Mouse (Mus musculus) gastrocnemius, adult 2 months (tissue): ENCODE results near the gene Nav2. TPM values are rescaled to one million over a fixed set of nuclear protein-coding genes. Genes with fewer than 3 reads are reported as not detected.
A peak's percentile ranks its signal among the peaks of the same experiment; 100 is the strongest.

Experiments used
- DNase-seq: peaks from one replicate; pipeline ENCODE4 v3.0.0; 2022
- H3K27ac ChIP-seq: fragments of 200-600 bp; 2 replicates; pipeline ENCODE4 v1.8.1; 2022; ENCODE audit warnings: mild to moderate bottlenecking
- H3K4me3 ChIP-seq: fragments of 200-600 bp; 2 replicates; pipeline ENCODE4 v1.8.1; 2022; ENCODE audit warnings: mild to moderate bottlenecking, moderate library complexity
- CTCF ChIP-seq: fragments of 200-600 bp; IDR thresholded peaks from 2 replicates; pipeline ENCODE4 v1.8.1; 2022; ENCODE audit warnings: antibody characterized with exemption, mild to moderate bottlenecking, moderate library complexity
- intact Hi-C: fragments of 180-260 bp; cut with DNase I; formaldehyde crosslinking; loops from one replicate; pipeline ENCODE4 v1.15.1; 2025
- total RNA-seq, 2 experiments: library from RNA; stranded (reverse); gene quantifications; 2 replicates each; pipeline ENCODE4 v1.2.3; 2021

The Nav2 gene
- total RNA-seq, 2 experiments from 2014 or later = 18.5 to 36.0 TPM

GRCm38 (mm10) chr7:49185991-49186390 is 277.5 kb downstream of the Nav2 start:
- H3K4me3 ChIP-seq = no peak overlapping the region
- DNase-seq = no peak
- no peak for TF ChIP-seq CTCF
- intact Hi-C loops = no loop called here
- no peak overlapping the region for H3K27ac ChIP-seq

DNA sequence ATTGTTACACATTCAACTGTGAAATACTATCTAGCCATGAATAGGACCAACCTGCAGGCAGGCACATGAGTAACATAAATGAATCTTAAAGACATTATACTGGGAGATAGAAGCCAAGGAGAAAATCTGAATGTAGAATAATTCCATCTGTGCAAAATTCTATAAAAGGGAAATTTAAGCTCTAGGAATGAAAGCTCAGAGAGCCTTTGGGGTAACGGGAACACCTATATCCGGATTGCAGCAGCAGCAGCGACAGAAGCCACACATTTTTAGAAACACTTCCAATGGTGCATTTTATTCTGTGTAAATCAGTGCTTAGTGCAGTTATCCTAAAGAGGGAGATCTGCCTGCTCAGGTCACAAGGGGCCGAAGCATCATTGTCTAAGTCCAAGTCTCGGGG is 280.8 kb downstream of the Nav2 start:
- no peak for TF ChIP-seq CTCF
- Histone ChIP-seq H3K27ac (no peak overlapping the region), H3K4me3 (no peak overlapping the region)
- no peak for DNase-seq
- intact Hi-C loops = no loop called here

GRCm38 (mm10) chr7:49190231-49190985 is 281.9 kb downstream of the Nav2 start:
- intact Hi-C loops = no loop called here
- no peak for TF ChIP-seq CTCF
- H3K4me3 ChIP-seq = no peak overlapping the region
- no peak for DNase-seq
- H3K27ac ChIP-seq = no peak overlapping the region

- Histone ChIP-seq H3K4me3 (no peak overlapping the region), H3K27ac (no peak overlapping the region)
- intact Hi-C loops = no loop called here
- DNase-seq = no peak
- TF ChIP-seq CTCF = no peak
These were observed 282.7 kb downstream of the Nav2 start for GRCm38 (mm10) chr7:49191081-49191678.

DNA sequence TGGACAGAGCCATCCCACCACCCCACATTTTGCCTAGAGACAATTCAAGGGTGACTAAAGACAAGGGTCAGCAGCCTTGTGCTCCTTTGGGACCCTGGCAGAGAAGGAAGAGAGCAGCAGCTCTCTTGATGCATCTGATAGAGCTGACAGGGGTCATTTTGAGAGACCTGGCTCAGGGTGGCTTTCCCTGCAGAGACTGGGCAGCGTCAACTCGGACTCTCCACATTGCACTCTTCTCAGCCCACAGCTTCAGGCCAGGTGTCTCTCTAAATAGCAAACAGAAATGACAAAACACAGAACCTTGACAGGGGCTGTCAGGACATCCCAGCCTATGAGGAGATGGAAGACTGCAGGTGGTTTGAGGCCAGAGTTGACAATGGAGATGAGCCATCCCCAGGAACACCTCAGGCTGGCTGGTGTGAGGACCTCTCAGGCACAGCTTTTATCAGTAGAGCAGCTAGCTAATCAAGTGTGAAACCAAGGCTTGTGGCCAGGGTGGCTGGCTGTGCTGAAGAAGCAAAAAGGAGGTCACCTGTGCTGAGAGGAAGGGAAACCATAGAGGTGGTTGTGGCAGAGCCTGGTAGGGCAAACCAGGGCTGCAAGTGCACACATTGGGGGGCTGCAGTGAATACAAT is 283.7 kb downstream of the Nav2 start:
- intact Hi-C loops = no loop called here
- DNase-seq = no peak
- H3K27ac ChIP-seq = no peak overlapping the region
- no peak overlapping the region for H3K4me3 ChIP-seq
- TF ChIP-seq CTCF = no peak

DNA sequence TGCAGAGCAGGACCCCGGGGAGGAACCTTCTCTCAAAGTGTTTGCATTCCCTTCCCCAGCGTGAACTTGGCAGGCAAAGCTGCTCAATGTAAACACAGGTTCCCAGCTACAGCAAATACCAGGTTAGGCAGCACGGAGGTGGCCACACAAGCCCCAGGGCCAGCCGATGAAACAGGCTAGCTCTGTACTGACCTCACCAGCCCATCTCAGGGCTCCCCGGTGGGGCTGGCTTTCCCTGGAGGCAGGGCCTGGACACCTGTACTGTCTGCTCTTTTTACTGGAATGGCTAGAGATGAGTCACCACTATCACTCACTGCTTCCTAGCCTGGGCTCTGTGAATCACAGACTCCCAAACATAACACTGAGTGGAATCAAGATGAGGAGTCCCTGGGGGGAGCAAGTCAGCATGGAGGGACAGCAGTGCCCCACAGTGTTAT is 287.2 kb downstream of the Nav2 start:
- intact Hi-C loops = no loop called here
- DNase-seq = no peak
- TF ChIP-seq CTCF = no peak
- Histone ChIP-seq H3K27ac (no peak overlapping the region), H3K4me3 (no peak overlapping the region)

DNA sequence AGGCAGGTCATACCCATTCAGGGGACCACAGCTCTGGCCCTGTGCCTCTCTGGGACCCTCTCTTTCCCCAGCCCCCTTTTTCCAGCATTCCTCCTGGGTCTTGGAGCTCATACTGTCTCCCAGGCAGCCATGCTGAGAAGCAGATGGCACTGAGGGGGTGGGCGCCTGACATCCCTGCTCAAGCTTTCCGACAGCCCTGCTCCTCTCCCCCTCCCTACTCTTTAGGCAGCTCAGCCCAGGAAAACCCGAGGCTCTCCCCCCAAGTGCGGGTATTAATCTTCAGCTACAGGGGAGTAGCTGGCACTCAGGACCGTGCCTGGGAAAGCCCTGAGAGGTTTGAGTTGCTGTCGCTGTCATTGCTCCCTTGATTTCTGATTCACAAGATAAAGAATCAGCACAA is 290.9 kb downstream of the Nav2 start:
- DNase-seq = no peak
- intact Hi-C loops = no loop called here
- no peak overlapping the region for H3K27ac ChIP-seq
- H3K4me3 ChIP-seq = no peak overlapping the region
- no peak for TF ChIP-seq CTCF

DNA sequence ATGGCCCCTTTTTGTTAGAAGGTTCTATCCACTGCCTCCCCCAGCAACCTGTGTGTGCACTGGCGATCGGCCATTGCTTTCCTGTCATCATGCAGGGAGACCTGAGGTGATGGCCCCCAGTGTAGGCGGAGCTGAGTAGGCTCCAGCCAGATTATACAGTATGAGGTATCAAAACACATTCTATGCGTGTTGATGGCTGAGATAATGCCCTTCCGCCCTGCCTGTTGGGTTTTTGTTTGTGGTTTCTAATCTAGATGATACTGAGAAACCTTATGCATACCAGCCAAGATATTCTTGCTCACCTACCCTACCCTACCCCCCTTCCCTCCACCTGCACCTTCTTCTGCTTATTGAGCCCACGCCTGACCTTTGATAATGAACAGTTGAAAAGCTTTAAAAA is 291.8 kb downstream of the Nav2 start:
- no peak overlapping the region for H3K27ac ChIP-seq
- H3K4me3 ChIP-seq = no peak overlapping the region
- intact Hi-C loops = no loop called here
- TF ChIP-seq CTCF = no peak
- DNase-seq = no peak

DNA sequence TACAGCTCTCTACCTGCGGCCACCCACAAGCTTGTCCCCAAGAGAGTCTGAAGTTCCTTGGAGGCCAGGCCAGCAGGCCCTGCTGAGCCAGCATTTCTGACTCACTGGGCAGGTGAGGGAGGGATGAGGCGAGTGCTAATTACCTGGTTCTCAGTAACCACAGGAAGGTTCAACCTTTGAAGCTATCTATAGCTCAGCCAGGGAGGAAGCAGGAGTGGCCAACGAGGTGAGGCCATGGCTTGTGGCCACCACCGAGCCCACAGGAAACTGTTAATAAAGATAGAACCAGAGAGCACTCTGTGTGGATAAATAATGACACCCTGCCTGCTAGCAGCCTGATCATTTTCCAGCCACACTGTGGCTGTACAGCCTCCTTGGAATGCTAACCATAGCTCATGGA is 294.5 kb downstream of the Nav2 start:
- H3K4me3 ChIP-seq = no peak overlapping the region
- DNase-seq = no peak
- no peak overlapping the region for H3K27ac ChIP-seq
- no peak for TF ChIP-seq CTCF
- intact Hi-C loops = no loop called here

DNA sequence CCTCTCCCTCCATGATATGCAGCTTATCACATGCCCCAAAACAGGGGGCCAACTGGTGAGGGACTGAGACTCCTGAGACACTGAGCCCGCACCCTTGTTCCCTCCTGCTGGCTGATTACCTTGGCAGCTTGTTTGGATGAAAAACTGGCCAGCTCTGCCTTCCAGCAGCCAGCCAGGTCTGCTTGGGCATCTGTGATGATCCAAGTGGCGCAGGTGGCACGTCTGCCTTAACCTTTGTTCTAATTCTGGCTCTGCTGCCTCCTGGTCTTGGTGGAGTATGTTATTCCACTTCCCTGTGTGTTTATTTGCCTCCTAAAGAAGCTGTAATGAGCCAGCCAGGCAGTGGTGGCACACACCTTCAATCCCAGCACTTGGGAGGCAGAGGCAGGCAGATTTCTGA is 296.3 kb downstream of the Nav2 start:
- H3K27ac ChIP-seq = no peak overlapping the region; the same call in 1 of the 2 replicates
- DNase-seq = no peak
- no peak for TF ChIP-seq CTCF
- intact Hi-C loops = no loop called here
- H3K4me3 ChIP-seq = no peak overlapping the region

DNA sequence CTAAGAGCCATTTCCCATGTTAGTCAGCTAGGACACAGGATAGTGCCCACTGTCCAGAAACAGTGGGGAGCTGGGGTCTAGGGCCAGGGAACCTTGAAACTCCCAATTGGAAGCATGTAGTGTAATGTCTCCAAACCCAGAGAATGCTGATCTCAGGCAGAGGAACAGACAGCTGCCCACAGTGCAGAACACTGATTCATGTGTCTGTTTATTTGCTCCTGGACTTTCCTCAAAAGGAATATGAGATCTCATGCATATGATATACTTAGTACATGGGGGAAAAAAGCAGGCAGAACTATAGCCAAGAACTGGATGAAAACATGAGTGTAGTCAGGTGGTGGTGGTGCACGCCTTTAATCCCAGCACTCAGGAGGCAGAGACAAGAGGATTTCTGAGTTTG is 297.0 kb downstream of the Nav2 start:
- intact Hi-C loops = no loop called here
- DNase-seq = no peak
- no peak overlapping the region for H3K4me3 ChIP-seq
- TF ChIP-seq CTCF = no peak
- H3K27ac ChIP-seq = no peak overlapping the region; the same call in 1 of the 2 replicates

GRCm38 (mm10) chr7:49206775-49207676 is 298.5 kb downstream of the Nav2 start:
- peak; percentile 63 for DNase-seq
- Histone ChIP-seq H3K27ac (peak overlapping the region; percentile 58), H3K4me3 (no peak overlapping the region)
- intact Hi-C loops = no loop called here
- no peak for TF ChIP-seq CTCF
